Mouse (Mus musculus) olfactory bulb, adult 2 months (tissue): ENCODE results near the gene Bpi.

Experiments used
- CTCF ChIP-seq: fragments of 200-500 bp; IDR thresholded peaks from 2 replicates; pipeline ENCODE4 v1.5.1; 2012; ENCODE audit warnings: low read depth, mild to moderate bottlenecking, low read length, moderate library complexity; ENCODE audit not compliant: insufficient read depth
- POLR2A ChIP-seq: fragments of 200-500 bp; IDR thresholded peaks from 2 replicates; pipeline ENCODE4 v1.6.1; 2012; ENCODE audit warnings: mild to moderate bottlenecking, low read depth, low read length, moderate library complexity; ENCODE audit not compliant: insufficient read depth

DNA sequence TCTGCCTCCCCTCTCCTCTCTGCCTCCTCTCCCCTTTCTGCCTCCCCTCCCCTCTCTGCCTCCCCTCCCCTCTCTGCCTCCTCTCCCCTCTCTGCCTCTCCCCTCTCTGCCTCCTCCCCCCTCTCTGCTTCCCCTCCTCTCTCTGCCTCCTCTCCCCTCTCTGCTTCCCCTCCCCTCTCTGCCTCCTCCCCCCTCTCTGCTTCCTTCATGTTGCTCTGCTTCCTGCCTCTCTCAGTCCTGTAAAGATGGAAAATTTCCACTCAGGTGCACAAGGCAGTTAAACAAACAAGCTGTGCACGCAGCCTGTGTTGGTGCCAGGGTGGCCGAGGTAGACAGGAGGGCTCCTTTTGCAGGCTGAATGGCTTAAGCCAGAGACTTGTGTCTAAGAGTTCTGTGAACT lies 15.8 kb downstream of the Bpi start:
- TF ChIP-seq POLR2A, result no peak
- TF ChIP-seq CTCF, result no peak
